Mouse (Mus musculus): ENCODE data around the gene Fam20c. TPM values are rescaled to one million over a fixed set of nuclear protein-coding genes. Genes with fewer than 3 reads are reported as not detected.

Gene Fam20c
- polyA plus RNA-seq, 1 experiment from 2014 or later, result 16.7 TPM

DNA sequence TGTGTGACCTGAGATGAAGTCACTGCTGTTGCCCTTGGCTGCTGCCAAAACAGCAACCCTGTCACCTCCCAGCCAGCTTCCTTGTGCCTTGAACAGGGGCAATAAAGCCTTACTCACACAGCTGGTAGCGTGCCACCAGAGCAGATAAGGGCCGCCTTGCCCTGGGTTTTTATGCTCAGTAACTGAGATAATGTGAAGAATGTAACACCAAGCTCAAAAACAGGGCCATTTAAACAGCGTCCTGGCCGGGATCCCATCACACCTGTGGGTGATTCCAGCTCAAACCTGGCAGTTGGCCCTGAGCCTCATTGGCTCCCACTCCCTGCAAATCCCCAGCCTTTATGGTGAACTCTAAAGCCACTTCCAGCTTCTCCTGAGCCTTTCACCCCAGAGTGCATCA is 92.2 kb downstream of the Fam20c start:
- Histone ChIP-seq H3K9me3 (ENCODE audit: control insufficient read depth, low read length) (no peaks in the 10 kb centered on the region), H3K4me2 (ENCODE audit: low read depth, low read length) (no peak overlapping the region), H3K36me3 (ENCODE audit: control insufficient read depth, insufficient read depth, low read length) (no peaks in the 10 kb centered on the region), H3K27me3 (replicated peaks; ENCODE audit: control insufficient read depth, insufficient read depth, low read length) (no peaks in the 10 kb centered on the region), H3K4me1 (ENCODE audit: control insufficient read depth, insufficient read depth, low read length) (no peaks in the 10 kb centered on the region), H3K27ac (replicated peaks; ENCODE audit: low read depth, low read length) (no peak overlapping the region), H3K9ac (ENCODE audit: low read depth, low read length) (no peak overlapping the region), H3K4me3 (ENCODE audit: low read depth, low read length) (no peak overlapping the region)
- ATAC-seq (ENCODE audit: low read depth), result no peak
- WGBS, result 63% methylated on average over 4 of the region's 4 CpGs
- DNase-seq (ENCODE audit: low spot score), result peak; percentile 12

GRCm38 (mm10) chr5:138848102-138848501 is 93.8 kb downstream of the Fam20c start:
- DNase-seq (ENCODE audit: low spot score) (peak; percentile 90), ATAC-seq (ENCODE audit: low read depth) (peak; percentile 81)
- Histone ChIP-seq H3K27me3 (replicated peaks; ENCODE audit: control insufficient read depth, insufficient read depth, low read length) (no peaks in the 10 kb centered on the region), H3K27ac (replicated peaks; ENCODE audit: low read depth, low read length) (no peak overlapping the region), H3K4me2 (ENCODE audit: low read depth, low read length) (peak overlapping the region; percentile 15; the same call in 1 of the 2 replicates), H3K9me3 (ENCODE audit: control insufficient read depth, low read length) (peaks cover 4% of the 10 kb centered on the region; the same call in 1 of the 2 replicates), H3K4me1 (ENCODE audit: control insufficient read depth, insufficient read depth, low read length) (no peaks in the 10 kb centered on the region), H3K4me3 (ENCODE audit: low read depth, low read length) (no peak overlapping the region), H3K36me3 (ENCODE audit: control insufficient read depth, insufficient read depth, low read length) (no peaks in the 10 kb centered on the region), H3K9ac (ENCODE audit: low read depth, low read length) (no peak overlapping the region)
- WGBS, result 5% methylated on average over 7 of the region's 7 CpGs

GRCm38 (mm10) chr5:138849682-138850461 is 95.6 kb downstream of the Fam20c start:
- no peak for ATAC-seq (ENCODE audit: low read depth)
- WGBS, result 64% methylated on average over 23 of the region's 23 CpGs
- no peak overlapping the region for H3K4me2 ChIP-seq (ENCODE audit: low read depth, low read length)
- no peaks in the 10 kb centered on the region for H3K36me3 ChIP-seq (ENCODE audit: control insufficient read depth, insufficient read depth, low read length)
- H3K4me1 ChIP-seq (ENCODE audit: control insufficient read depth, insufficient read depth, low read length), result no peaks in the 10 kb centered on the region
- no peaks in the 10 kb centered on the region for H3K27me3 ChIP-seq (replicated peaks; ENCODE audit: control insufficient read depth, insufficient read depth, low read length)
- H3K27ac ChIP-seq (replicated peaks; ENCODE audit: low read depth, low read length), result no peak overlapping the region
- no peak overlapping the region for H3K4me3 ChIP-seq (ENCODE audit: low read depth, low read length)
- DNase-seq (ENCODE audit: low spot score), result peak; percentile 18
- H3K9ac ChIP-seq (ENCODE audit: low read depth, low read length), result no peak overlapping the region
- H3K9me3 ChIP-seq (ENCODE audit: control insufficient read depth, low read length), result peaks cover 4% of the 10 kb centered on the region; the same call in 1 of the 2 replicates

GRCm38 (mm10) chr5:138850462-138850844 is 96.1 kb downstream of the Fam20c start:
- no peak overlapping the region for H3K9ac ChIP-seq (ENCODE audit: low read depth, low read length)
- H3K27me3 ChIP-seq (replicated peaks; ENCODE audit: control insufficient read depth, insufficient read depth, low read length), result no peaks in the 10 kb centered on the region
- no peak overlapping the region for H3K27ac ChIP-seq (replicated peaks; ENCODE audit: low read depth, low read length)
- no peaks in the 10 kb centered on the region for H3K36me3 ChIP-seq (ENCODE audit: control insufficient read depth, insufficient read depth, low read length)
- H3K9me3 ChIP-seq (ENCODE audit: control insufficient read depth, low read length), result peaks cover 4% of the 10 kb centered on the region; the same call in 1 of the 2 replicates
- H3K4me1 ChIP-seq (ENCODE audit: control insufficient read depth, insufficient read depth, low read length), result no peaks in the 10 kb centered on the region
- H3K4me2 ChIP-seq (ENCODE audit: low read depth, low read length), result no peak overlapping the region
- H3K4me3 ChIP-seq (ENCODE audit: low read depth, low read length), result no peak overlapping the region
- 60% methylated on average over 5 of the region's 5 CpGs for WGBS
- ATAC-seq (ENCODE audit: low read depth), result no peak
- no peak for DNase-seq (ENCODE audit: low spot score)

DNA sequence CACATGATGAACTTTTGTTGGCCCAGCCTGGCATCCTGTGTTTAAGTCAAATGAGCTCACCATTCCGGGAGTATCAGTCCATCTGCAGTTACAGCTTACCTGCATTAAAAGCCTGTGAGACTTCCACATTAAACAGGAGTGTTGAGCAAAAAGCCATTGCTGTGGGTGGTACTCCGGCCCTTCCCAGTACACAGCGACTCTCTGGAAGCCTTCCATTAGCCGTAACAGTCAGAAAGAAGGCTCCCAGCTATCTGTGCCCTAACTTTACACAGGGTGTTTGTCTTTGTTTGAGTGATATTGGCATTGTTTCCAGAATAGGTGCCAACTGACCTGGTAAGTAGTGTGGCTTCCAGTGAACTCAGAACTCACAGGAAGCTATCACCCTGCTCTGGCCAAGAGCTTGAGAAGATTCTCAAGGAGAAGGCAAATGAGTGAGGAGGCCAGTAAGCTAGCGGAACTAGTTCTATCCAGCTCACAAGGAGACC is 97.0 kb downstream of the Fam20c start:
- DNase-seq (ENCODE audit: low spot score) (no peak), ATAC-seq (ENCODE audit: low read depth) (no peak)
- H3K36me3 ChIP-seq (ENCODE audit: control insufficient read depth, insufficient read depth, low read length), result no peaks in the 10 kb centered on the region
- peaks cover 4% of the 10 kb centered on the region; the same call in 1 of the 2 replicates for H3K9me3 ChIP-seq (ENCODE audit: control insufficient read depth, low read length)
- H3K4me2 ChIP-seq (ENCODE audit: low read depth, low read length), result no peak overlapping the region
- no peaks in the 10 kb centered on the region for H3K4me1 ChIP-seq (ENCODE audit: control insufficient read depth, insufficient read depth, low read length)
- H3K9ac ChIP-seq (ENCODE audit: low read depth, low read length), result no peak overlapping the region
- no peaks in the 10 kb centered on the region for H3K27me3 ChIP-seq (replicated peaks; ENCODE audit: control insufficient read depth, insufficient read depth, low read length)
- H3K4me3 ChIP-seq (ENCODE audit: low read depth, low read length), result no peak overlapping the region
- WGBS, result 88% methylated on average over 5 of the region's 5 CpGs
- no peak overlapping the region for H3K27ac ChIP-seq (replicated peaks; ENCODE audit: low read depth, low read length)

DNA sequence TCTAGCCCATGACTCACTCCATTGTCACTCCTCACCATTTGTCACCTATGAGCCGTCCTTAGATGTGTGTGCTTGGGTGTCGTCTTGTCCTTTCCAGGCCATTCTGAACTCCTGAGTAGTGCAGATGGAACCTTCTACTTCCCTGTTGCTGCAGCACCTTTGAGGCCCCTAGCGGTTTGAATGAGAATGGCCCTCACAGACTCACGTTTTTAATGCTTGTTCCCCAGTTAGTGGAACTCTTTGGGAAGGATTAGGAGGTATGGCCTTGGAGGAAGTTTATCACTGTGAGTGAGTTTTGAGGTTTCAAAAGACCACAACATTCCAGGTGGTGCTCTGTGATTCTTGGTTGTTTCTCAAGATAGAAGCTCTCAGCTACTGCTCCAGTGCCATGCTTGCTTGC is 97.8 kb downstream of the Fam20c start:
- H3K9me3 ChIP-seq (ENCODE audit: control insufficient read depth, low read length), result peaks cover 4% of the 10 kb centered on the region; the same call in 1 of the 2 replicates

DNA sequence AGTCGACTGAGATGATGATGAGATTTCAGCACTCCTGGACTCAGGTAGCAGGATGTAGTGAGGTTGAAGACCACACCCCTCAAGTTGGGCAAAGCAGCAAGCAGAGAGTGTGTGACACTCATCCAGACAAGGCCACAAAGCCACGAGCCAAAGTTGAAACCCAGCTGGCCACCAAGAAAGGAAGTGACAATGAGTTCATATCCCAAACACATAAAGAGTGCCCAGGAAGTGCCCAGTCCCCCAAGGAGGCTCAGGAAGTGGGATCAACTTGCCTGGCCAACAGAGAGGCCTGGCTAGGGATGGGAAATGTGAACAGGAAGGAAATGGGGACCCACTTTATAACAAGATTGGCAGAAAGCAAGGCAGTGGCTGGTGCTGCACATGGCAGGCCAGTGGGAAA is 99.0 kb downstream of the Fam20c start:
- no peak overlapping the region for H3K9ac ChIP-seq (ENCODE audit: low read depth, low read length)
- no peak overlapping the region for H3K27ac ChIP-seq (replicated peaks; ENCODE audit: low read depth, low read length)
- no peak overlapping the region for H3K4me2 ChIP-seq (ENCODE audit: low read depth, low read length)
- H3K27me3 ChIP-seq (replicated peaks; ENCODE audit: control insufficient read depth, insufficient read depth, low read length), result no peaks in the 10 kb centered on the region
- H3K9me3 ChIP-seq (ENCODE audit: control insufficient read depth, low read length), result peaks cover 4% of the 10 kb centered on the region; the same call in 1 of the 2 replicates
- DNase-seq (ENCODE audit: low spot score) (no peak), ATAC-seq (ENCODE audit: low read depth) (no peak)
- 75% methylated on average over 2 of the region's 2 CpGs for WGBS
- H3K4me1 ChIP-seq (ENCODE audit: control insufficient read depth, insufficient read depth, low read length), result no peaks in the 10 kb centered on the region
- H3K4me3 ChIP-seq (ENCODE audit: low read depth, low read length), result no peak overlapping the region
- H3K36me3 ChIP-seq (ENCODE audit: control insufficient read depth, insufficient read depth, low read length), result no peaks in the 10 kb centered on the region

More for the DNA sequence above, 97.8 kb downstream of the Fam20c start:
- Histone ChIP-seq H3K4me2 (ENCODE audit: low read depth, low read length) (no peak overlapping the region), H3K36me3 (ENCODE audit: control insufficient read depth, insufficient read depth, low read length) (no peaks in the 10 kb centered on the region), H3K4me1 (ENCODE audit: control insufficient read depth, insufficient read depth, low read length) (no peaks in the 10 kb centered on the region), H3K9ac (ENCODE audit: low read depth, low read length) (no peak overlapping the region), H3K27ac (replicated peaks; ENCODE audit: low read depth, low read length) (no peak overlapping the region), H3K4me3 (ENCODE audit: low read depth, low read length) (no peak overlapping the region), H3K27me3 (replicated peaks; ENCODE audit: control insufficient read depth, insufficient read depth, low read length) (no peaks in the 10 kb centered on the region)
- DNase-seq (ENCODE audit: low spot score) (no peak), ATAC-seq (ENCODE audit: low read depth) (no peak)
- 72% methylated on average over 4 of the region's 4 CpGs for WGBS

- H3K27ac ChIP-seq (replicated peaks; ENCODE audit: low read depth, low read length), result no peak overlapping the region
Observed at GRCm38 (mm10) chr5:138857010-138857617, 102.8 kb downstream of the Fam20c start.

More at GRCm38 (mm10) chr5:138857010-138857617, 102.8 kb downstream of the Fam20c start:
- Histone ChIP-seq H3K9ac (ENCODE audit: low read depth, low read length) (no peak overlapping the region), H3K9me3 (ENCODE audit: control insufficient read depth, low read length) (peaks cover 4% of the 10 kb centered on the region; the same call in 1 of the 2 replicates), H3K27me3 (replicated peaks; ENCODE audit: control insufficient read depth, insufficient read depth, low read length) (no peaks in the 10 kb centered on the region), H3K4me2 (ENCODE audit: low read depth, low read length) (no peak overlapping the region), H3K36me3 (ENCODE audit: control insufficient read depth, insufficient read depth, low read length) (no peaks in the 10 kb centered on the region), H3K4me1 (ENCODE audit: control insufficient read depth, insufficient read depth, low read length) (no peaks in the 10 kb centered on the region), H3K4me3 (ENCODE audit: low read depth, low read length) (no peak overlapping the region)
- DNase-seq (ENCODE audit: low spot score) (peak; percentile 87), ATAC-seq (ENCODE audit: low read depth) (peak; percentile 81)
- WGBS, result 29% methylated on average over 8 of the region's 9 CpGs

Measured in embryonic facial prominence, embryonic 14.5 days (tissue).